Mouse (Mus musculus) adipocyte (in vitro differentiated cells): Measurements from ENCODE around the gene Mill2.
A peak's percentile ranks its signal among the peaks of the same experiment; 100 is the strongest.
"Not testable (repeated sequence)": the region's sequence is repeated elsewhere in the genome, so short reads cannot be mapped to it uniquely, and the experiment has no call there.

ENCODE experiments used
- DNase-seq: peaks from one replicate; pipeline ENCODE4 v3.0.0-alpha.2; 2016; ENCODE audit warnings: low spot score

The Mill2 gene

GRCm38 (mm10) chr7:18839865-18840264, at the start of gene Mill2:
Mill2 (plus strand) TSS chr7:18839966.
- no peak for DNase-seq

GRCm38 (mm10) chr7:18790671-18791070, 49.1 kb upstream of the Mill2 start:
- DNase-seq: not testable (repeated sequence)

GRCm38 (mm10) chr7:18798420-18798819, 41.3 kb upstream of the Mill2 start, which contains the start of gene Psg19:
Psg19 (minus strand) TSS chr7:18798520.
- DNase-seq: no peak

- no peak for DNase-seq
These were observed 40.6 kb upstream of the Mill2 start for GRCm38 (mm10) chr7:18799129-18799528.

- no peak for DNase-seq
These were observed 36.2 kb upstream of the Mill2 start for GRCm38 (mm10) chr7:18803526-18803925.

GRCm38 (mm10) chr7:18818301-18818700, 21.5 kb upstream of the Mill2 start:
- DNase-seq: no peak

- DNase-seq: no peak
These were observed 18.3 kb upstream of the Mill2 start, which contains the start of gene Psg17 for GRCm38 (mm10) chr7:18821507-18821906. Psg17 (minus strand) TSS chr7:18821607.

- DNase-seq: no peak
These were observed 11.8 kb upstream of the Mill2 start for GRCm38 (mm10) chr7:18827792-18828546.

- no peak for DNase-seq
These were observed 11.2 kb upstream of the Mill2 start for GRCm38 (mm10) chr7:18828592-18828991.

- DNase-seq: no peak
These were observed 10.2 kb upstream of the Mill2 start for GRCm38 (mm10) chr7:18829545-18829944.

- DNase-seq: no peak
These were observed 7.5 kb upstream of the Mill2 start for GRCm38 (mm10) chr7:18832298-18832697.

GRCm38 (mm10) chr7:18840386-18841173, 814 bp downstream of the Mill2 start:
- DNase-seq: peak; percentile 2

GRCm38 (mm10) chr7:18841174-18841567, 1.4 kb downstream of the Mill2 start:
- no peak for DNase-seq

GRCm38 (mm10) chr7:18844811-18845210, 5.0 kb downstream of the Mill2 start:
- no peak for DNase-seq

- DNase-seq: no peak
These were observed 8.6 kb downstream of the Mill2 start for GRCm38 (mm10) chr7:18848395-18848794.

GRCm38 (mm10) chr7:18858310-18858916, 18.6 kb downstream of the Mill2 start:
- no peak for DNase-seq

GRCm38 (mm10) chr7:18862801-18863200, 23.0 kb downstream of the Mill2 start:
- DNase-seq: no peak

- DNase-seq: no peak
These were observed 28.7 kb downstream of the Mill2 start for GRCm38 (mm10) chr7:18868491-18868890.

GRCm38 (mm10) chr7:18871031-18871430, 31.3 kb downstream of the Mill2 start, which contains the start of gene Pglyrp1:
Pglyrp1 (plus strand) TSS chr7:18871331.
- not testable (repeated sequence) for DNase-seq

- no peak for DNase-seq
These were observed 32.4 kb downstream of the Mill2 start for GRCm38 (mm10) chr7:18872014-18872802.

- DNase-seq: no peak
These were observed 33.0 kb downstream of the Mill2 start for GRCm38 (mm10) chr7:18872816-18873215.

GRCm38 (mm10) chr7:18873253-18873652, 33.5 kb downstream of the Mill2 start:
- DNase-seq: peak; percentile 75
